Mouse (Mus musculus) liver, embryonic 11.5 days (tissue): ENCODE measurements around the gene Dnlz. TPM values are rescaled to one million over a fixed set of nuclear protein-coding genes. Genes with fewer than 3 reads are reported as not detected.

Experiments used
- ATAC-seq: fragments of 200-750 bp; cut with Nextera tagmentation; replicated peaks from 2 replicates; pipeline ENCODE4 v1.8.0; 2017; ENCODE audit warnings: moderate number of reproducible peaks, mild to moderate bottlenecking, moderate TSS enrichment, moderate library complexity; ENCODE audit not compliant: low FRiP score
- DNase-seq: peaks from one replicate; pipeline ENCODE4 v3.0.0-alpha.2; 2017; ENCODE audit warnings: low spot score
- H3K27ac ChIP-seq: fragments of 300-500 bp; sonication (generic); 2 replicates; pipeline ENCODE4 v1.5.1; 2014; ENCODE audit warnings: mild to moderate bottlenecking, low read depth, low read length, control low read depth
- H3K27me3 ChIP-seq: fragments of 300-500 bp; sonication (generic); replicated peaks from 2 replicates; pipeline ENCODE4 v1.6.1; 2014; ENCODE audit warnings: low read length, mixed read lengths; ENCODE audit not compliant: control insufficient read depth, insufficient read depth
- H3K36me3 ChIP-seq: fragments of 300-500 bp; sonication (generic); 2 replicates; pipeline ENCODE4 v1.6.1; 2014; ENCODE audit warnings: mild to moderate bottlenecking, low read length, moderate library complexity, mixed read lengths; ENCODE audit not compliant: control insufficient read depth, insufficient read depth
- H3K4me1 ChIP-seq: fragments of 300-500 bp; sonication (generic); replicated peaks from 2 replicates; pipeline ENCODE4 v1.6.1; 2014; ENCODE audit warnings: low read length, mixed read lengths; ENCODE audit not compliant: control insufficient read depth, insufficient read depth
- H3K4me2 ChIP-seq: fragments of 300-500 bp; sonication (generic); 2 replicates; pipeline ENCODE4 v1.6.1; 2014; ENCODE audit warnings: mild to moderate bottlenecking, control low read depth, moderate library complexity
- H3K4me3 ChIP-seq: fragments of 300-500 bp; sonication (generic); 2 replicates; pipeline ENCODE4 v1.5.1; 2014; ENCODE audit warnings: low read depth, low read length, control low read depth
- H3K9ac ChIP-seq: fragments of 300-500 bp; sonication (generic); 2 replicates; pipeline ENCODE4 v1.6.1; 2014; ENCODE audit warnings: low read depth, low read length, control low read depth
- H3K9me3 ChIP-seq: fragments of 300-500 bp; sonication (generic); 2 replicates; pipeline ENCODE4 v1.6.1; 2016; ENCODE audit warnings: low read length, inconsistent platforms, mixed read lengths; ENCODE audit not compliant: control insufficient read depth
- WGBS: fragments of 180-500 bp; shearing (Covaris S2); extraction: QIAGEN DNeasy Blood & Tissue Kit; methylation state at CpG from one replicate; pipeline ENCODE4 v1.1.7; 2014; 5-methylcytosine and 5-hydroxymethylcytosine counted together
- polyA plus RNA-seq: library from polyadenylated mRNA; unstranded; fragments of >200 nt; fragmentation: Nextera tagmentation; extraction: Ambion mirVana; gene quantifications from 2 replicates; pipeline ENCODE4 v1.2.1, GENCODE M21; 2014

The Dnlz gene
- polyA plus RNA-seq, 1 experiment from 2014 or later, result 23.0 TPM

DNA sequence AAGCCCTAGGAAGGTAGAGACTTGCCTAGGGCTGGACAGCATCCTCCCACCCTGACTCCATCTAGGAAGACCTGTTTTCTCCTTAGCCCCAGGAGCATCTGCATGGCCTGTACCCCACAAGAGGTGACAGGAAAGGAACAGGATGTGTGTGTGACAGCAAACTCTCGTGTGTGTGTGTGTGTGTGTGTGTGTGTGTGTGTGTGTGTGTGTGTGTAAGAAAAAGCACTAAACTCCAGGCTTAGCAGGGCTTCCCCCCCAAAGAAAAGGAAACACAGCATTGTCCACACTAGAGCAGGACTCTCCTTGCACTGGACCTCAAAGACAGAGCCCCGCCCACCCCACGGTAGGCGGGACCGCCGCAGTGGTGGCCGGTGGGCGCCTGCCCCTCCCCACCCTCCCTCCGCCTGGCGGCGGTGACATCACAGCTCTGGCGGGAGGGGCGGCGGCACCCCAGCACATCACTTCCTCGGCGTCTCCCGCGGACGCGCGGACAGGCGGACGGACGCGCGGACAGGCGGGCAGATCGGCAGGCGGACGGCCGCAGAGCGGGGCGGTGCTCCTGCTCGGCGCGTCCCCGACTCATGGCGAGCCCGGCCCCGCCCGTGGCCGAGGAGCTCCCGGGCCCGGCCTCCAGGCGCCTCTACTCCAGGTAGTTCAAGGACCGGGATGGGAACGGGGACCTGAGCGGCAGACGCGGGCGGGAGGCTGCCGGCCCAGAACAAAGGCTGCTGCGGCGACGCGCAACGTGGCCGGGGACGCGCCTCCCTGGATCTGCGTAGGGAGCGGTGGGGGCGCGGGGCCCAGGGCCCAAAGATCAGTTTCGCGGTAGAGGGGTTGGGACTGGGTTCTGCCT, 36.6 kb downstream of the Dnlz start, which contains the start of gene Gpsm1:
TSS of gene Gpsm1 (plus strand) at position 444 of the 853 bp plus-strand sequence.
- Histone ChIP-seq H3K4me2 (peak within 1 kb of the TSS; percentile 95), H3K27ac (peak within 1 kb of the TSS; percentile 74), H3K4me3 (peak within 1 kb of the TSS; percentile 81), H3K27me3 (0 out of 2 replicates have a peak, but pooled peaks cover 2% of the 10 kb centered on the region), H3K36me3 (no peaks in the 10 kb centered on the region), H3K9ac (peak within 1 kb of the TSS; percentile 70), H3K4me1 (peaks cover 26% of the 10 kb centered on the region), H3K9me3 (no peaks in the 10 kb centered on the region)
- ATAC-seq (peak; percentile 70), DNase-seq (peak; percentile 79)
- under 1% methylated on average over 61 of the region's 66 CpGs for WGBS

DNA sequence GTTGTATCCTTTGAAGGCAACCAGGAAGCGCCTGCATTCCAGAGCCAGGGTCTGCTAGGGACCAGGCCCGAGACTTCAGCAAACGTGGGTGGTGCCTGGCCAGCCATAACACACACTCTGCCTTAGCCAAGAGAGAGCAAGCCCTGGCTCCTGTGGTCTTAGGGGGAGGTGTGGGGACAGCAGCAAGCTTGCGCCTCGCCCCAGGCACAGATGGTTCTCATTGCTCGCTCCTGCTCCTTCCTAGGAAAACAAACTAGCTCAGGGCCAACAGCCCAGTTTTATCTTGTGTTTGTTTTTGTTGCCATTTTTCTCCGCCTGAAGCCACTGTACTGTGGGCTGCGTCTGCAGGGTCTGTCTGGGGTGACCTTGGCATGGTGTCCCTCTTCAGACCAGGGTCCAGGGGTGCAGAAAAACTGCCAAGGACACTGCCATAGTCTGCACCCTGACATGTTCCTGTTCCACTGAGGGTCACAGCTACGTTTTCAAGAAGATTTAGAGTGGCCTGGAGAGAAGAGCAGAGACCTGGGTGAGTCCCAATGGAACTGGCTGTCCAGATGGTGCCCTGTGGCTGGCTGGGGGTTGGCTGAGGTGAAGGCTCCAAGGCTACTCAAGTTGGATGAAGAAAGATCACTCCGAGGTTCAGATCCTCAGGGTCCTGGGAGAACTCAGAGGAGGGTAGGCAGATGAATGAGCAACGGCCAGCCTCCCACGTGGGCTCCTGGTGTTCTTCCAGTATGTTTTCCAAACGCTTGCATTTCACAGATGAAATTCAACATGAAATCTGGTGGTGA, 37.4 kb downstream of the Dnlz start:
- ATAC-seq, result no peak
- no peak overlapping the region; the same call in 1 of the 2 replicates for H3K9ac ChIP-seq
- H3K36me3 ChIP-seq, result no peaks in the 10 kb centered on the region
- H3K4me1 ChIP-seq, result peaks cover 26% of the 10 kb centered on the region
- 53% methylated on average over 13 of the region's 13 CpGs for WGBS
- H3K4me2 ChIP-seq, result peak overlapping the region; percentile 95
- H3K27ac ChIP-seq, result peak overlapping the region; percentile 74; the same call in 1 of the 2 replicates
- peak overlapping the region; percentile 81 for H3K4me3 ChIP-seq
- H3K9me3 ChIP-seq, result no peaks in the 10 kb centered on the region
- 0 out of 2 replicates have a peak, but pooled peaks cover 2% of the 10 kb centered on the region for H3K27me3 ChIP-seq
- no peak for DNase-seq

GRCm38 (mm10) chr2:26313394-26313793, 38.5 kb downstream of the Dnlz start:
- Histone ChIP-seq H3K9me3 (no peaks in the 10 kb centered on the region), H3K27ac (no peak overlapping the region), H3K4me3 (no peak overlapping the region), H3K9ac (no peak overlapping the region), H3K4me2 (no peak overlapping the region), H3K4me1 (peaks cover 26% of the 10 kb centered on the region), H3K27me3 (0 out of 2 replicates have a peak, but pooled peaks cover 2% of the 10 kb centered on the region), H3K36me3 (no peaks in the 10 kb centered on the region)
- DNase-seq (no peak), ATAC-seq (no peak)
- whole genome bisulfite sequencing, result 75% methylated on average over 1 of the region's 1 CpGs

GRCm38 (mm10) chr2:26312812-26313211, 39.1 kb downstream of the Dnlz start:
- Histone ChIP-seq H3K9ac (no peak overlapping the region), H3K4me1 (peaks cover 26% of the 10 kb centered on the region), H3K27me3 (0 out of 2 replicates have a peak, but pooled peaks cover 2% of the 10 kb centered on the region), H3K4me3 (no peak overlapping the region), H3K9me3 (no peaks in the 10 kb centered on the region), H3K27ac (no peak overlapping the region), H3K36me3 (no peaks in the 10 kb centered on the region), H3K4me2 (no peak overlapping the region)
- WGBS, result 51% methylated on average over 2 of the region's 2 CpGs
- ATAC-seq (no peak), DNase-seq (no peak)

GRCm38 (mm10) chr2:26311936-26312335, 40.0 kb downstream of the Dnlz start:
- 67% methylated on average over 5 of the region's 5 CpGs for WGBS
- Histone ChIP-seq H3K27ac (no peak overlapping the region), H3K9me3 (no peaks in the 10 kb centered on the region), H3K4me2 (no peak overlapping the region), H3K4me3 (no peak overlapping the region), H3K36me3 (no peaks in the 10 kb centered on the region), H3K27me3 (0 out of 2 replicates have a peak, but pooled peaks cover 2% of the 10 kb centered on the region), H3K4me1 (peaks cover 21% of the 10 kb centered on the region), H3K9ac (no peak overlapping the region)
- ATAC-seq (no peak), DNase-seq (no peak)

- ATAC-seq (no peak), DNase-seq (no peak)
- H3K27ac ChIP-seq, result peak overlapping the region; percentile 68
- no peaks in the 10 kb centered on the region for H3K36me3 ChIP-seq
- no peak overlapping the region for H3K9ac ChIP-seq
- H3K4me2 ChIP-seq, result no peak overlapping the region
- H3K9me3 ChIP-seq, result no peaks in the 10 kb centered on the region
- no peaks in the 10 kb centered on the region for H3K27me3 ChIP-seq
- H3K4me3 ChIP-seq, result no peak overlapping the region
- 45% methylated on average over 10 of the region's 10 CpGs for whole genome bisulfite sequencing
- H3K4me1 ChIP-seq, result peaks cover 6% of the 10 kb centered on the region
These were observed 42.2 kb downstream of the Dnlz start for GRCm38 (mm10) chr2:26309739-26310138.

- H3K27ac ChIP-seq, result no peak overlapping the region
- no peaks in the 10 kb centered on the region for H3K27me3 ChIP-seq
- no peaks in the 10 kb centered on the region for H3K36me3 ChIP-seq
- no peak overlapping the region for H3K9ac ChIP-seq
- ATAC-seq (no peak), DNase-seq (no peak)
- WGBS, result 81% methylated on average over 3 of the region's 3 CpGs
- no peaks in the 10 kb centered on the region for H3K9me3 ChIP-seq
- H3K4me2 ChIP-seq, result no peak overlapping the region
- no peak overlapping the region for H3K4me3 ChIP-seq
- H3K4me1 ChIP-seq, result no peaks in the 10 kb centered on the region; the same call in 1 of the 2 replicates
These were observed 45.2 kb downstream of the Dnlz start for GRCm38 (mm10) chr2:26306702-26307101.

DNA sequence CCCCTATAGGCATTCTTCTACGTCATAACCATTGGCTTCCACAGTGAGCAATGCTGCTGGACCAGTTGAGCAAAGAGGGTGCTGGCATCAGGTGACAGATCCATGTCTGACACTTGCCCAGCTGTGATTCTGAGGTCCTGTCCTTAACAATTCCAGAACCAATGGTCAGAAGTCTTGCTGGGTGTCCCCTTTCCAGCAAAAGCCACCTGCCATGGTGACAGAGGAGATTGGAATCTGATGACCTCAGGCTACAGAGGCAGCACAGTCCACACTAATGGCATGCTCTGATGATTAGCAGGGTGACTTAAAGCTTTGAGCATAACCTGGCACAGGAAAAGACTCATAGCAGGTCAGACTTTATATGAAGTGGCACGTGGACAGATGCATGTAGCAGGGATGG, 46.4 kb downstream of the Dnlz start:
- Histone ChIP-seq H3K27me3 (no peaks in the 10 kb centered on the region), H3K4me1 (no peaks in the 10 kb centered on the region; the same call in 1 of the 2 replicates), H3K9me3 (no peaks in the 10 kb centered on the region), H3K9ac (no peak overlapping the region), H3K4me2 (no peak overlapping the region), H3K36me3 (no peaks in the 10 kb centered on the region), H3K4me3 (no peak overlapping the region), H3K27ac (no peak overlapping the region)
- 71% methylated on average over 2 of the region's 2 CpGs for WGBS
- ATAC-seq, result no peak
- DNase-seq, result no peak
